Mouse (Mus musculus) midbrain, postnatal 0 days (tissue): ENCODE results near the gene Prm3. TPM values are rescaled to one million over a fixed set of nuclear protein-coding genes. Genes with fewer than 3 reads are reported as not detected.

ENCODE experiments used
- ATAC-seq: fragments of 200-750 bp; cut with Nextera tagmentation; 2 replicates; pipeline ENCODE4 v1.8.0; 2017; ENCODE audit warnings: moderate number of reproducible peaks, mild to moderate bottlenecking, moderate TSS enrichment, moderate library complexity; ENCODE audit not compliant: low FRiP score
- DNase-seq: peaks from one replicate; pipeline ENCODE4 v3.0.0-alpha.2; 2015; ENCODE audit warnings: low spot score
- H3K27ac ChIP-seq: fragments of 300-500 bp; sonication (generic); 2 replicates; pipeline ENCODE4 v1.5.1; 2014; ENCODE audit warnings: low read depth, mild to moderate bottlenecking, low read length, mixed read lengths
- H3K27me3 ChIP-seq: fragments of 300-500 bp; sonication (generic); 2 replicates; pipeline ENCODE4 v1.6.1; 2014; ENCODE audit warnings: low read length, control low read depth, mixed read lengths; ENCODE audit not compliant: insufficient read depth
- H3K36me3 ChIP-seq: fragments of 300-500 bp; sonication (generic); 2 replicates; pipeline ENCODE4 v1.6.1; 2014; ENCODE audit warnings: low read length, control low read depth, mixed read lengths; ENCODE audit not compliant: insufficient read depth
- H3K4me1 ChIP-seq: fragments of 300-500 bp; sonication (generic); 2 replicates; pipeline ENCODE4 v1.6.1; 2014; ENCODE audit warnings: mild to moderate bottlenecking, control low read depth, antibody characterized with exemption, low read length, mixed read lengths; ENCODE audit not compliant: insufficient read depth
- H3K4me2 ChIP-seq: fragments of 300-500 bp; sonication (generic); 2 replicates; pipeline ENCODE4 v1.6.1; 2014; ENCODE audit warnings: low read depth, mild to moderate bottlenecking, low read length, mixed read lengths; ENCODE audit not compliant: poor library complexity, severe bottlenecking
- H3K4me3 ChIP-seq: fragments of 300-500 bp; sonication (generic); 2 replicates; pipeline ENCODE4 v1.5.1; 2014; ENCODE audit warnings: low read depth, mild to moderate bottlenecking, low read length, moderate library complexity
- H3K9ac ChIP-seq: fragments of 300-500 bp; sonication (generic); replicated peaks from 2 replicates; pipeline ENCODE4 v1.6.1; 2014; ENCODE audit warnings: mild to moderate bottlenecking, low read length, moderate library complexity, mixed read lengths; ENCODE audit not compliant: poor library complexity, severe bottlenecking
- H3K9me3 ChIP-seq: fragments of 300-500 bp; sonication (generic); 2 replicates; pipeline ENCODE4 v1.6.1; 2016; ENCODE audit warnings: low read length, control low read depth
- CTCF ChIP-seq: IDR thresholded peaks from 2 replicates; pipeline ENCODE4 v1.5.1; 2016; ENCODE audit warnings: antibody characterized with exemption, mild to moderate bottlenecking
- WGBS: fragments of 180-500 bp; shearing (Covaris S2); extraction: QIAGEN DNeasy Blood & Tissue Kit; methylation state at CpG from one replicate; pipeline ENCODE4 v1.1.7; 2014; 5-methylcytosine and 5-hydroxymethylcytosine counted together
- polyA plus RNA-seq: library from polyadenylated mRNA; unstranded; fragments of >200 nt; fragmentation: Nextera tagmentation; extraction: Ambion mirVana; gene quantifications from 2 replicates; pipeline ENCODE4 v1.2.1, GENCODE M21; 2015
- total RNA-seq: library from RNA; depleted of rRNA; stranded (reverse); fragments of >200 nt; gene quantifications from 2 replicates; pipeline ENCODE4 v1.2.3, GENCODE M21; 2014

The Prm3 gene
- total and polyA plus RNA-seq, 2 experiments from 2014 or later = not detected

- no peaks in the 10 kb centered on the region for H3K36me3 ChIP-seq
- no peaks in the 10 kb centered on the region for H3K9me3 ChIP-seq
- H3K27ac ChIP-seq = no peak within 1 kb of the TSS
- ATAC-seq = peak; percentile 92
- no peaks in the 10 kb centered on the region; the same call in 1 of the 2 replicates for H3K4me1 ChIP-seq
- H3K4me3 ChIP-seq = peak within 1 kb of the TSS; percentile 74
- DNase-seq = peak; percentile 83
- 0 out of 2 replicates have a peak, but pooled peaks cover 4% of the 10 kb centered on the region for H3K27me3 ChIP-seq
- 4% methylated on average over 56 of the region's 69 CpGs for WGBS
- peak within 1 kb of the TSS; percentile 99 for H3K4me2 ChIP-seq
- no peak for TF ChIP-seq CTCF
- H3K9ac ChIP-seq = peak within 1 kb of the TSS; percentile 46; the same call in 1 of the 2 replicates
Measured at GRCm38 (mm10) chr16:10834911-10835587, 44.3 kb upstream of the Prm3 start, which contains the start of gene Rmi2. Rmi2 (plus strand) TSS chr16:10835059.

GRCm38 (mm10) chr16:10834542-10834910, 43.8 kb upstream of the Prm3 start:
- DNase-seq (no peak), ATAC-seq (no peak)
- Histone ChIP-seq H3K9ac (no peak overlapping the region), H3K4me3 (peak overlapping the region; percentile 74), H3K36me3 (no peaks in the 10 kb centered on the region), H3K27me3 (0 out of 2 replicates have a peak, but pooled peaks cover 4% of the 10 kb centered on the region), H3K9me3 (no peaks in the 10 kb centered on the region), H3K27ac (no peak overlapping the region), H3K4me2 (peak overlapping the region; percentile 99), H3K4me1 (no peaks in the 10 kb centered on the region; the same call in 1 of the 2 replicates)
- 9% methylated on average over 12 of the region's 12 CpGs for WGBS
- TF ChIP-seq CTCF = no peak

- Histone ChIP-seq H3K4me2 (no peak overlapping the region), H3K4me3 (no peak overlapping the region), H3K9ac (no peak overlapping the region), H3K27ac (no peak overlapping the region), H3K4me1 (no peaks in the 10 kb centered on the region), H3K9me3 (no peaks in the 10 kb centered on the region), H3K36me3 (no peaks in the 10 kb centered on the region), H3K27me3 (no peaks in the 10 kb centered on the region)
- no peak for ATAC-seq
- 75% methylated on average over 4 of the region's 4 CpGs for WGBS
- DNase-seq = no peak
- no peak for TF ChIP-seq CTCF
Measured at GRCm38 (mm10) chr16:10828461-10828805, 37.7 kb upstream of the Prm3 start.

DNA sequence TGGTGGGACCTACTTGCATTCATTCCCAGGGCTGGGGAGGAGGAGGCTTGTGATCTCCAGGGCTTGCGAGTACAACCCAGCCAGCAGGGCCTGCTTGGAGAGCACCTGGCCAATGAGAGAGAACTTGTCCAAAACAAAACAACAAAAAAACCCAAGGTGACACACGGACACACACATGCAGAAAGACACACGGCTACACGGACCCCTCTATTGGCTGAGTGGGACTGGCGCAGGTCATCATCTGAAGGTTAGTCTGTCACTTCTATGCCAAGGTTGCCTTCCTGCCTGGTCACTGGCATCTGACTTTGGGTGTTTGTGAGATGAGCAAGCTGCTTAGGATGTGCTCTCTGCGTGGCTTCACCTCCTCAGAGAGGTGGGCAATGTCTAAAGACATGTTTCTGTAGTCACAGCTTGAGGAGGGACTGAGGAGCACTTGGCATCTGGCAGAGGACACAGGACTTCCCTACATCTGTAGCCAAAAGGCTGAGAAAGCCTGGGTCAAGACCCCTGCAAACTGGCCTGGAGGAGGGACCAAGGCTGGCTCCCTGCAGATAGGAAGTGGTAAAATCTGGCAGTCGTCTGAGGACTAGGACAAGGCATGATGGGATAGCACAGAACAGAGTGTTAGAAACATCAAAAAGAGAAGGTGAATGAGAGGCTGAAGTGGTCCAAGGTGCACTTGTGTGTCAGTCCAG, 37.2 kb upstream of the Prm3 start:
- WGBS = 82% methylated on average over 7 of the region's 7 CpGs
- ATAC-seq = no peak

DNA sequence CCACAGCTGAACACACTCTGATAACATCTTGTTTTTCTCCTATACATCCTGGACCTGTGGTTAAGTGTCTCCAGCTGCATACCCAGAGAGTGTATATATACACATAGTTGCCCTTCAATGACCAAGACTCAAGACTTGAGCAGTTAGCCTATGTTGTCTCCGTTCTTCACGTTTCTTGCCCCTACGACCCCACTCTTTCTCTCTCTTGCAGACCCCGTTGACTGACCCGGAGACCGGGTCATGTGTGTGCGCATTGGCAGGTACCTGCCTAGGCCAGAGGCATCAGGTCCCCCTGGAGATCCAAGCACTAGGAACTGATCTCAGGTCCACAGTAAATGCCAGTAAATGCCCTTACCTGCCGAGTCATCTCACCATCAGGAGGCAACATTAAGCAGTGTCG, 36.6 kb upstream of the Prm3 start:
- Histone ChIP-seq H3K4me2 (no peak overlapping the region), H3K4me1 (no peaks in the 10 kb centered on the region), H3K9me3 (no peaks in the 10 kb centered on the region), H3K36me3 (no peaks in the 10 kb centered on the region), H3K4me3 (no peak overlapping the region), H3K27ac (no peak overlapping the region), H3K27me3 (no peaks in the 10 kb centered on the region), H3K9ac (no peak overlapping the region)
- TF ChIP-seq CTCF = no peak
- DNase-seq (no peak), ATAC-seq (no peak)
- WGBS = 89% methylated on average over 9 of the region's 9 CpGs

More for the DNA sequence above, 37.2 kb upstream of the Prm3 start:
- Histone ChIP-seq H3K4me2 (no peak overlapping the region), H3K27ac (no peak overlapping the region), H3K27me3 (no peaks in the 10 kb centered on the region), H3K9ac (no peak overlapping the region), H3K4me3 (no peak overlapping the region), H3K4me1 (no peaks in the 10 kb centered on the region), H3K36me3 (no peaks in the 10 kb centered on the region), H3K9me3 (no peaks in the 10 kb centered on the region)
- TF ChIP-seq CTCF = no peak
- no peak for DNase-seq

GRCm38 (mm10) chr16:10825840-10826239, 35.1 kb upstream of the Prm3 start:
- no peaks in the 10 kb centered on the region for H3K27me3 ChIP-seq
- 92% methylated on average over 4 of the region's 4 CpGs for WGBS
- H3K9ac ChIP-seq = no peak overlapping the region
- H3K9me3 ChIP-seq = no peaks in the 10 kb centered on the region
- ATAC-seq (no peak), DNase-seq (no peak)
- H3K27ac ChIP-seq = no peak overlapping the region
- no peak for TF ChIP-seq CTCF
- H3K4me1 ChIP-seq = no peaks in the 10 kb centered on the region
- H3K36me3 ChIP-seq = no peaks in the 10 kb centered on the region
- no peak overlapping the region for H3K4me2 ChIP-seq
- H3K4me3 ChIP-seq = no peak overlapping the region
